Mouse (Mus musculus): ENCODE data around the gene Net1. TPM values are rescaled to one million over a fixed set of nuclear protein-coding genes. Genes with fewer than 3 reads are reported as not detected.
A peak's percentile ranks its signal among the peaks of the same experiment; 100 is the strongest.

The Net1 gene
- 32.7 and 39.9 TPM in 2 replicates for polyA plus RNA-seq (2012; rRNA removed)

DNA sequence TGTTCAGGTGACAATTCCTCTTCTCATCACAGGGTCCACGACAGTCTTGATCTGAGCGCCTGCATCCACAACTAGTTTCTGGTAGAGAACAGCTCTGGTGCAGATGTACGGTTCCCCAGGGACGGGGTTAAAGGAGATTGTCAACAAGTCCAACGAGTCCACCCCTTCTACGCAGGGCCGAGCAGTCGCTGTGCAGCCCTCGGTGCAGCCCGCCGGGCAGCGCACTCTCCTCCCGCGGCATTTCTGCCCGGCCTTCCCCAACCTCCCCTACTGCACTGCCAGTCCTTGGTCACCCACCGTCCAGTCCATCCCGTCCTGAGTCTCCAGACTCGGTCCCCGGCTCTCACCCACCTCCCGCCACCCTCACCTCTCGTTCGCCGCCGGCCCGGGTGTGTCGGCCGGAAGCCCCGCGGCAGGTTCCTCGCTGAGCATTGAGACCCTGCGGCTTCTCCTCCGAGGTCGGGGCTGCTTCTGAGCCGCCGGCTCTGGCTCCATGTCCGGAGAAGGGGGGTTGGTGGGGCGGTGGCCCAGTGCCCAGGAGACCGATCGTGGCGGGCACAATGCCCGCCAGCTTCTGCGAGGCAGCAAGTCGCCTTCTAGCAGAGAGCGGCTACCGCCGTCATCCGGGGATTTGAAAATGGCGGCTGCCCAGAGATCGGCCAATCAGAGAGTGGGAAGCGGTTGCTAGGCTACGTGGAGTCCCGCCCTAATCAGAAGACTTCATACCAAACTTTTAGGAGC lies at the start of gene Net1, which contains the start of gene Tubal3:
Net1 (minus strand) TSS at position 650 of the 741 bp plus-strand sequence.
Tubal3 (plus strand) TSS at position 704 of the 741 bp plus-strand sequence.
- H3K27ac ChIP-seq (ENCODE audit: insufficient read depth, low read depth, low read length): no peak within 1 kb of the TSS
- no peaks in the 10 kb centered on the region for H3K4me1 ChIP-seq (ENCODE audit: control insufficient read depth, insufficient read depth, low read length)
- no peaks in the 10 kb centered on the region for H3K27me3 ChIP-seq (replicated peaks; ENCODE audit: control insufficient read depth, insufficient read depth, low read length)
- no peaks in the 10 kb centered on the region for H3K36me3 ChIP-seq (ENCODE audit: control insufficient read depth, insufficient read depth, low read length)
- peak; percentile 92 for DNase-seq
- H3K4me3 ChIP-seq (ENCODE audit: insufficient read depth, low read depth, low read length): peak within 1 kb of the TSS; percentile 77
- under 1% methylated on average over 52 of the region's 52 CpGs for WGBS
- TF ChIP-seq CTCF (conservative IDR thresholded peaks at IDR 0.05; ENCODE audit: insufficient read depth, insufficient read length, low read depth, low read length) (no peak), POLR2A (IDR thresholded peaks at IDR 0.05; ENCODE audit: low read depth, low read length) (no peak)

- no peak for TF ChIP-seq CTCF (conservative IDR thresholded peaks at IDR 0.05; ENCODE audit: insufficient read depth, insufficient read length, low read depth, low read length)
- TF ChIP-seq POLR2A (IDR thresholded peaks at IDR 0.05; ENCODE audit: low read depth, low read length): no peak
- H3K4me3 ChIP-seq (ENCODE audit: insufficient read depth, low read depth, low read length): no peak overlapping the region
- H3K27ac ChIP-seq (ENCODE audit: insufficient read depth, low read depth, low read length): no peak overlapping the region
- no peaks in the 10 kb centered on the region for H3K27me3 ChIP-seq (replicated peaks; ENCODE audit: control insufficient read depth, insufficient read depth, low read length)
- 84% methylated on average over 6 of the region's 6 CpGs for WGBS
- no peak for DNase-seq
- H3K36me3 ChIP-seq (ENCODE audit: control insufficient read depth, insufficient read depth, low read length): no peaks in the 10 kb centered on the region
- no peaks in the 10 kb centered on the region for H3K4me1 ChIP-seq (ENCODE audit: control insufficient read depth, insufficient read depth, low read length)
Measured at GRCm38 (mm10) chr13:3951198-3951914, 33.3 kb upstream of the Net1 start.

DNA sequence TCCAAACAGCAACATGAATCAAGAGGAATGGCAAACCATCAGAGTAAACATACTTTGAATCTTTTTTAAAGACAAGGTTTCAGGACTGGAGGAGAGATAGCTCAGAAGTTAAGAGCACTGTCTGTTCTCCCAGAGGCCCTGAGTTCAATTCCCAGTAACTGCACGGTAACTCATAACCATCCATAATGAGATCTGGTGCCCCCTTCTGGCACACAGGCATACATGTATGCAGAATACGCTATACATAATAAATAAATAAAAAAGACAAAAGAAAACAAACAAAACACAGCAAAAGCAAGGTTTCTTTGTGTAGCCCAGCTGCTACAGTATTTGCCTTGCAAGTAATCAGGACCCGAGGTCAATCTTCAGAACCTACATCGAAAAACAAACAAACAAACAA lies 31.5 kb upstream of the Net1 start:
- H3K4me3 ChIP-seq (ENCODE audit: insufficient read depth, low read depth, low read length): no peak overlapping the region
- no peaks in the 10 kb centered on the region for H3K4me1 ChIP-seq (ENCODE audit: control insufficient read depth, insufficient read depth, low read length)
- no peaks in the 10 kb centered on the region for H3K27me3 ChIP-seq (replicated peaks; ENCODE audit: control insufficient read depth, insufficient read depth, low read length)
- DNase-seq: no peak
- WGBS: 90% methylated on average over 4 of the region's 4 CpGs
- H3K27ac ChIP-seq (ENCODE audit: insufficient read depth, low read depth, low read length): no peak overlapping the region
- H3K36me3 ChIP-seq (ENCODE audit: control insufficient read depth, insufficient read depth, low read length): no peaks in the 10 kb centered on the region
- TF ChIP-seq POLR2A (IDR thresholded peaks at IDR 0.05; ENCODE audit: low read depth, low read length) (no peak), CTCF (conservative IDR thresholded peaks at IDR 0.05; ENCODE audit: insufficient read depth, insufficient read length, low read depth, low read length) (no peak)

GRCm38 (mm10) chr13:3947267-3947666 lies 29.2 kb upstream of the Net1 start:
- no peak for DNase-seq
- TF ChIP-seq CTCF (conservative IDR thresholded peaks at IDR 0.05; ENCODE audit: insufficient read depth, insufficient read length, low read depth, low read length) (no peak), POLR2A (IDR thresholded peaks at IDR 0.05; ENCODE audit: low read depth, low read length) (no peak)
- Histone ChIP-seq H3K4me1 (ENCODE audit: control insufficient read depth, insufficient read depth, low read length) (no peaks in the 10 kb centered on the region), H3K27ac (ENCODE audit: insufficient read depth, low read depth, low read length) (no peak overlapping the region), H3K4me3 (ENCODE audit: insufficient read depth, low read depth, low read length) (no peak overlapping the region), H3K36me3 (ENCODE audit: control insufficient read depth, insufficient read depth, low read length) (no peaks in the 10 kb centered on the region), H3K27me3 (replicated peaks; ENCODE audit: control insufficient read depth, insufficient read depth, low read length) (no peaks in the 10 kb centered on the region)
- WGBS: 82% methylated on average over 4 of the region's 4 CpGs

DNA sequence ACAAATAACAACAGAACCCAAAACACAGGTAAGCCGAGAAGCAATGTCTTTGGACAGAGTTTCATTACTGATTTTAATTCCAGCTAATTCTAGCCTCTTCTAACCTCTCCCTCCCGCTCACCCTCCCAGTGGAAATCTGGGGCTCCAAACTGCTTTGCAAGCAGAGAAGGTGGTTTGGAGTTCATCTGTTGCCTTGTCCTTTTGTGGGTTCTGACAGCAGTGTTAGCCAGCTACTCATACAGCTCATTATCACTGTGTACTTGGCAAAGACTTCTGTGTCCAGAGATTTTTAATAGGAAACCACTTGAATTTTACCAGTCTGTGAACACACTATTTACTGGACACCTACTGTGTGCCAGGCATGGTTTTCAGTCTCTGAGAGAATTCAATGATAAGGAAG lies 27.2 kb upstream of the Net1 start, which contains the start of gene Ucn3:
Ucn3 (minus strand) TSS at position 101 of the 400 bp plus-strand sequence.
- no peak for DNase-seq
- Histone ChIP-seq H3K36me3 (ENCODE audit: control insufficient read depth, insufficient read depth, low read length) (no peaks in the 10 kb centered on the region), H3K4me1 (ENCODE audit: control insufficient read depth, insufficient read depth, low read length) (no peaks in the 10 kb centered on the region), H3K27ac (ENCODE audit: insufficient read depth, low read depth, low read length) (no peak within 1 kb of the TSS), H3K27me3 (replicated peaks; ENCODE audit: control insufficient read depth, insufficient read depth, low read length) (no peaks in the 10 kb centered on the region), H3K4me3 (ENCODE audit: insufficient read depth, low read depth, low read length) (no peak within 1 kb of the TSS)
- WGBS: 45% methylated on average over 2 of the region's 2 CpGs
- no peak for TF ChIP-seq POLR2A (IDR thresholded peaks at IDR 0.05; ENCODE audit: low read depth, low read length)
- no peak for TF ChIP-seq CTCF (conservative IDR thresholded peaks at IDR 0.05; ENCODE audit: insufficient read depth, insufficient read length, low read depth, low read length)

- no peaks in the 10 kb centered on the region for H3K27me3 ChIP-seq (replicated peaks; ENCODE audit: control insufficient read depth, insufficient read depth, low read length)
- 30% methylated on average over 7 of the region's 7 CpGs for WGBS
- no peak for TF ChIP-seq POLR2A (IDR thresholded peaks at IDR 0.05; ENCODE audit: low read depth, low read length)
- peak; percentile 5 for DNase-seq
- no peak overlapping the region for H3K27ac ChIP-seq (ENCODE audit: insufficient read depth, low read depth, low read length)
- H3K36me3 ChIP-seq (ENCODE audit: control insufficient read depth, insufficient read depth, low read length): no peaks in the 10 kb centered on the region
- no peaks in the 10 kb centered on the region for H3K4me1 ChIP-seq (ENCODE audit: control insufficient read depth, insufficient read depth, low read length)
- no peak overlapping the region for H3K4me3 ChIP-seq (ENCODE audit: insufficient read depth, low read depth, low read length)
Measured at GRCm38 (mm10) chr13:3944699-3945098, 26.7 kb upstream of the Net1 start.

GRCm38 (mm10) chr13:3926046-3926445 lies 8.0 kb upstream of the Net1 start:
- H3K27ac ChIP-seq (ENCODE audit: insufficient read depth, low read depth, low read length): no peak overlapping the region

More at GRCm38 (mm10) chr13:3926046-3926445, 8.0 kb upstream of the Net1 start:
- 80% methylated on average over 6 of the region's 6 CpGs for WGBS
- H3K4me3 ChIP-seq (ENCODE audit: insufficient read depth, low read depth, low read length): no peak overlapping the region
- H3K27me3 ChIP-seq (replicated peaks; ENCODE audit: control insufficient read depth, insufficient read depth, low read length): no peaks in the 10 kb centered on the region
- TF ChIP-seq POLR2A (IDR thresholded peaks at IDR 0.05; ENCODE audit: low read depth, low read length) (no peak), CTCF (conservative IDR thresholded peaks at IDR 0.05; ENCODE audit: insufficient read depth, insufficient read length, low read depth, low read length) (no peak)
- no peaks in the 10 kb centered on the region for H3K36me3 ChIP-seq (ENCODE audit: control insufficient read depth, insufficient read depth, low read length)
- DNase-seq: no peak
- no peaks in the 10 kb centered on the region for H3K4me1 ChIP-seq (ENCODE audit: control insufficient read depth, insufficient read depth, low read length)

Data from kidney, adult 2 months (tissue).